Mouse (Mus musculus) brain, embryonic 18.5 days (tissue): Measurements from ENCODE around the gene Olfr1396.

Source experiments
- DNase-seq: peaks from one replicate; pipeline ENCODE4 v3.0.0-alpha.2; 2012; ENCODE audit warnings: low read depth, low spot score

Olfr1396 gene

DNA sequence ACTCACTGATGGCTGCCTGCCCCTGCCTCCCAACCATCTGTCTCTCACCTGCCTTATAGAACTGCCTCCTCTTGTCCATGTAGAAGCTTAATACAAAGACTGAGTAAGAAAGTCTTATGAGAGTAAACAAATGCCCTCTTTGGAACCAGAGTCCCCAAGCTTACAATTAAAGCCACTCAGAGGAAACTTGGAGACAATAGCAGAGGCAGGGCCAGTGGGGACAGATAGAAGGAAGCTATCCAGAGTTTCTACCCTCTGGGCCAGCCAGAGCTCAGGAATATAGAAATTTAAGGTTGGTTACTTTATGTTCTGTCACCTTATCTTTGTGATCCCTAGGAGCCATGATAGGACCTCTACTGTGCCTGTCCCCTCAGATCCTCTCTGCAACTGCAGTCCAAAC lies at the start of gene Olfr1396:
Gene Olfr1396 (minus strand): TSS at position 101 of the 400 bp plus-strand sequence.
- DNase-seq = no peak

GRCm38 (mm10) chr11:49156821-49157814 lies 42.4 kb upstream of the Olfr1396 start:
- no peak for DNase-seq

- no peak for DNase-seq
Measured at GRCm38 (mm10) chr11:49154077-49154476, 39.4 kb upstream of the Olfr1396 start, which contains the start of gene Olfr1394. Olfr1394 (plus strand) TSS chr11:49154377.

- no peak for DNase-seq
Measured at GRCm38 (mm10) chr11:49141974-49142373, 27.3 kb upstream of the Olfr1396 start, which contains the start of gene Olfr1395. Olfr1395 (plus strand) TSS chr11:49142274.

DNA sequence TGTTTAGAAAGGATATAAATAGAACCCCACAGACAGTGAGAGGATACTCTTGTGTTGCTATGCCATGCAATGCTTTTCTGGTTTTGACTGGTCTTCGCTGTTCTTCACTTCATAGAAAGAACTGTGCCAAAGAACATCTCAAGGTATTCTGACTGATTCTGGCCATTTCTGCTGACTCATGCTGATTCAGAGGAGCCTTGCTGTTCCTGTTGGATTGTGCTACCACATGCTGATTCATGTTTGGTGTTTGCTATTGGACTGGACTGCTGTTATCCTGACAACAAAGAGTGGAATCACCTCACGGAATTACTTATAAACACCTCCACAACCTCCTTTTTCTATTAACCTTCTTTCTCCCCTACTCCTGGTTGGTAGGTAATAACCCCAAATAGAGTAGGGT lies 9.5 kb upstream of the Olfr1396 start:
- no peak for DNase-seq

DNA sequence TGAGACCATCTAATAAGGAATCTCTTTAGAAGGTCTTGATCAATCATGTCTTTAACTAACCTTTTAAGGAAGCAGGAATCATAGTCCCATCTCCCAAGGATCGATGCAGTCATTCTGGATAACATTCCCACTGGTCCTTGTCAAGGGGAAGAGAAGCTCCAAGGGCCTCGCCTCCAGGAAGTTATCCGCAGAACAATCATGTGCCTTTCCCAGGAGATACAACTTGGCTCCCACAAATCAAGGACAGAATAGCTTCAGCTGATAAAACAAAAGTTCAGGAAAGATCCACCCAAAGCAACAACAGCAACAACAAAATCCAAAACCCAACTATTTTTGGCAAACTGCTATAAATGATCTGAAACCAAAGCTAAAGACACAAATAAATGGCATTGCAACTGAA lies 5.0 kb upstream of the Olfr1396 start:
- DNase-seq = no peak

DNA sequence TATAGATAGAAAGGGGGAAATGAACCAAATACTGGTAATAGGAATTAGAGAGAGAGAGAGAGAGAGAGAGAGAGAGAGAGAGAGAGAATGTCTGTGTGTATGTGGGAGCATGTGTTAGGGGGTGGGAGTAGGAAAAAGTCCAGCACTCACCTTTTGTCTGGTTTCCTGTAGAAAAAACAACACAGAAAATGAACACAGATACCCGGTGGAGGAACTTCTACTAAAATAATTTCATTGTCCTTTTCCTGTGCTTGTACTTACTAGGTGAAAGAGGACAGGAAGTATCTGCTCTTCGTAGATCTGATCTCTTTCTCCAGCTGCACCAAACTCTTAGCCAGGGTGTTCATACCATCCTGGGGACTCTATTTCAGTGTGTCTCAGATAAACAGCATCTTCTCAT lies 516 bp downstream of the Olfr1396 start:
- DNase-seq = no peak

DNA sequence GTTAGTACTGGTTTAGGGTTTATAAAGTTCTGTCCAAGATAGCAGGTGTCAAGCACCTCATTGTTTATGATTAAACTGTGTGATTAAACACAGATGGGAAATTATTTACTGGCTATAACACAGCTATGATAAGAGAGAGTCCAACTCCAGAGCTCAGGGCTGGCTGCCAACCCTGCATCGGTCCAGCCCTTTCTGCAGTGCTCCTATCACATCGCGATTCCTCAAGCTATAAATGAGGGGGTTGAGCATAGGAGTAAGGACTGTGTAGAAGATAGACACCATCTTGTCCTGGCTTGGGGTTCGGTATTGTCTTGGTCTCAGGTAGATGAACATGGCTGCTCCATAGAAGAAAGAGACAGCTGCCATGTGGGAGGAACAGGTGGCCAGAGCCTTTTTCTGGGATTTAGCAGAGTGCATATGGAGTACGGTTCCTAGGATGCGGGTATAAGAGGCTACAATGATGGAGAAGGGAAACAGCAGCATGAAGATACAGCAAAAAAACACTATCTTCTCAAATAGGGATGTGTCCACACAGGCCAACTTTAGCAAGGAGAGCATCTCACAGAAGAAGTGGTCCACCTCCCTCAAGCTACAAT lies 2.0 kb downstream of the Olfr1396 start:
- no peak for DNase-seq

DNA sequence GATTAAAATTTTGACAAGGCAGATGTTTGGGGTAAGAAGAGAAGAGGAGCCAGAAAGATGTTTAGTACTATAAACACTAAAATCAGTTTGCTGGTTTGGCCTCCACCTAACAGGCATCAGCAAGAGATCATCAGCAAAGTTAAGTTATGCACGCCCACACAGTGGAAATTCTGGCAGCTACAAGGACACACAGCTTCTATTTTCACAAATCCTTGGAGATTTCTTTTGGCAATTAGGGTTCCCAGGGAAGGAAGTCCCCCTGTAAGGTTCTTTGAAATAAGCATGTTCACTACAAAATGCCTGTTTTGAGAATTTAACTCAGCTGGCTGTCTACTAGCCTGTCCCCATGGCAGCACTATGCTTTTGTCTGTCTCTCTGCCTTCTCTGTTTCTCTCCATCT lies 3.7 kb downstream of the Olfr1396 start:
- no peak for DNase-seq

GRCm38 (mm10) chr11:49108833-49109232 lies 5.8 kb downstream of the Olfr1396 start:
- no peak for DNase-seq

GRCm38 (mm10) chr11:49107650-49108537 lies 6.8 kb downstream of the Olfr1396 start:
- DNase-seq = no peak

GRCm38 (mm10) chr11:49105752-49106151 lies 8.9 kb downstream of the Olfr1396 start:
- no peak for DNase-seq

DNA sequence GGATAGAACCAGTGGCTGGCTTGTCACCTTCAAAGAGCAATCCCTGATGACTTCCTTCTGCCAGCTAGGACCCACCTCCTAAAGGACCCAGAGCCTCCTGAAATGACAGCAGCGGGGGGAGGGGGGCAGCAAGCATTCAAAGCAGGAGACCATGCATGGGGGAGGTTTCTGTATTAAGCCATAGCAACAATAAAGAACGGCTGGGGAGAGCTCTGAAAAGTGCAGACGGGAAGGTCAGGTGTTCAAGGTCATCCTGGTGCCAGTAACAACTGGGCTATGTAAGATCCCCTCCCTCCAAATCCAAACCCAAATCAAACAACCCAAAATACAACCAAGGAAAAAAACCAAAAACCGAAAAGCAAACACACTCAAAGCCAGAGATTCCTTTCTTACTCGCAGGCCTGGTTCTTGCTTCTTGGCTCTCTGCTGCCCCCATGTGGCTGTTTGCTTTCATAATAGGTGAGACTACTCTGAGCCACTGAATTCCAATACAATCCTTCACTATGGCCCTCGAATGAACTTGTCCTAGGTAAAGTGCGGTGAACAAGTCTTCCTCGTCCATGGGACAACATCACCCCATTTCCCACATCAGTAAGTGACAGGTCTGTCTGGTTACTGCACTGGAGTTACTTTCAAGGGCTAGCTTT lies 11.5 kb downstream of the Olfr1396 start:
- DNase-seq = peak; percentile 67

DNA sequence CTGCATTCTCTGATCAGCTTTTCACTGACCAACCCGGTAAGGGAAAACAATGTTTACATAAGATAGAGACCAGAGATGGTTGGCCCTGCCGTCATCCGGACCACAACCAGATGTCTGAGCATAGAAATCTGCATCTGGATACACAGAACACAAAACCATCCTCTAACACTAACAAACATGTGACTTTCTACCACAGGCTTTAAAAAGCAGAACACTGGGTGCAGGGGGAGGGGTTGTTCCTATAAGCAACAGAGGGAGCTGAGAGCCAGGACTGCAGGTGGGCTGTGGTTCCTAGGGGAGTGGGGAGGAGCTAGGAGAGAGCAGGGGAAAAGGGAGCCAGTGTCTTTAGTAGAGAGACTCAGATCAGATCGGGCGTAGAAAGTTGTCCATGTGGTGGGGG lies 13.2 kb downstream of the Olfr1396 start:
- DNase-seq = no peak

DNA sequence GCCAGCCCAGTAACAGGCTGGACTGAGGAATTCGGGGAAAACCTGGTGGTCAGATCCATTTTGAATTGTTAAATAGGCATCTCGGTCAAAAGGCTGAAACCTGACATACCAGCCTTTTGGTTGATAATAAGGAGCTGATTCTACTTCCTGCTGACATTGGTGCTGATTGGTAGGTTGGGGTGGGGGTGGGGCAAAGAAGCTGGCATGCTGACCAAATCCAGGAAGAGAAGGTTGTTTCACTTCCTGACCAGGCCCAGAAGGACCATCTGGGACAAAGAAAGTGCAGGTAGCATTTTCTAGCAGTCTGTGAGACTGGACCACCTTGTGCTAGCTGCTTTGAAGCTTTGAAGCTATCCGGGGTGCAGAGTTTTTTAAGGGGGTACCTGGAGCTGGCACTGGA lies 14.3 kb downstream of the Olfr1396 start:
- DNase-seq = no peak

DNA sequence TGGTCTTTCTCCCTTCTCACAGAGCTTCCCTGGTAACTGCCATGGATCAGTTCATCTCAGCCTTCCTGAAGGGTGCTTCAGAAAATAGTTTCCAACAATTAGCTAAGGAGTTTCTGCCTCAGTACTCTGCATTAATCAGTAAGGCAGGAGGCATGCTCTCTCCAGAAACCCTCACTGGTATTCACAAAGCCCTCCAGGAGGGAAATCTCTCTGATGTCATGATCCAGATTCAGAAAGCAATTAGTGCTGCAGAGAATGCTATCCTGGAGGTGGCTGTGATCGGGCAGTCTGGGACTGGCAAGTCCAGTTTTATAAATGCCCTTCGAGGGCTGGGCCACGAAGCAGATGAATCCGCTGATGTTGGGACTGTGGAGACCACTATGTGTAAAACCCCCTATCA lies 19.3 kb downstream of the Olfr1396 start:
- DNase-seq = no peak

- no peak for DNase-seq
Measured at GRCm38 (mm10) chr11:49093861-49094660, 20.6 kb downstream of the Olfr1396 start.

GRCm38 (mm10) chr11:49092786-49093185 lies 21.9 kb downstream of the Olfr1396 start:
- DNase-seq = no peak

DNA sequence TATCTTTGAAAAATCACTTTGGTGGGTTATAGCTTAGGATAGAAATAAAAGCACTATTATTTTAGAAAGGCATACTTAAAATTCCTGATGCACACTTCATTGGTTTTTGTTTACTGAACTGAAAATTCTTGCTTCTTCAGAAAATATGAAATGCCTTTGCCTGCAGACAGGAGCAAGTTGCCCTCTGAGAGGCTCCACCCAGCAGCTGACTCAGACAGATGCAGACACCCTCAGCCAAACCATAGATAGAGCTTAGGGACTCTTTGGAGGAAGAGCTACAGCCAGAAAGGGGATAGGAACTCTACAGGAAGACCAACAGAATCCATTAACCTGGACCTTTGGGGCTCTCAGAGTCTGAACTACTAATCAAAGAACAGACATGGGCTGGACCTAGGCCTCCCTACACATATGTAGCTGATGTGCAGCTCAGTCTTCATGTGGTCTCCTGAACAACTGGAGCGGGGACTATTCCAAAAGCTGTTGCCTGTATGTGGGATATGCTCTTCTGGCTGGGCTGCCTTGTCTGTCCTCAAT lies 22.6 kb downstream of the Olfr1396 start:
- no peak for DNase-seq

DNA sequence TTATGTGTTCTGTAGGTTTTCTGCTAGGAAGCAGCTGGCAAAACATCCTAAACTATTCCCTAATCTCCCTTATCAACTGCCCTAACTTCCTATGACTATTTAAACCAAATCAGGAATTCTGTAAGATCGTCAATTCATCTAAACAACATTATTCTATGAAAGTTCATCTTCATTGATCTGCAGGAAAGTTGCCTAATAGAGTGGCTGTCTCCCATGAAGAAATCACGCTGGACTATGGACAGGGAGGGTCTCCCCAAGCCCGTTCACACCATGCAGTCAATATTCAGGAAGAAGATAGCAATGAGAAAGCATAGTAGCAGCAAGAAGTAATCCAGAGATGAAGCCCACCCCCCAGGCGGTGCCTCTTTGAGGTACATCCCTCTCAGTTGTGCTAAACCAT lies 23.5 kb downstream of the Olfr1396 start:
- no peak for DNase-seq
